Mouse (Mus musculus) lung, adult 2 months (tissue): ENCODE results near the gene Ykt6.

Experiments used
- CTCF ChIP-seq: fragments of 200-500 bp; IDR thresholded peaks from 2 replicates; pipeline ENCODE4 v1.5.1; 2011; ENCODE audit warnings: mild to moderate bottlenecking, low read length, control low read depth; ENCODE audit not compliant: insufficient read depth
- POLR2A ChIP-seq: fragments of 200-500 bp; IDR thresholded peaks from 2 replicates; pipeline ENCODE4 v1.6.1; 2011; ENCODE audit warnings: low read depth, mild to moderate bottlenecking, control low read depth, low read length, borderline replicate concordance; ENCODE audit errors: extremely low read depth

DNA sequence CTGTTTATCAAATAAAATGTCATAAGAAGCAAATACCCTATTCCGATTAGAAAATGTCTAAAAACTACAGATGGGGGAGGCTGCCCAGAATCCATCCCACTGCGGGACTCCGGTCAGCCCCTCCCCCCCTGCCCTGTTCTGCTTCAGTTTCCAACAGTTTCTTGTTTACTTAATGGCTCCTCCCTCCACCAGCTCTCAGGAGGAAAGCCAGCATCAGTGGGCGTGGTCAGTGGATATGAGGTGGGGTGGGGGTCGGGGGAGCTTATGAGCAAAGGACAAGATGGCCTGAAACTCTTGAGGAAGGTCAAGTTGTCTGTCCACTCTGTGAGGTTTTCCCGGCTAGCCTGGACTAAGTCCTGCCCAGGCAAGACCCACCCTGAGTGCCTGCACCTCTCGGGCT is 17.7 kb downstream of the Ykt6 start:
- no peak for TF ChIP-seq CTCF
- no peak for TF ChIP-seq POLR2A
